Mouse (Mus musculus) heart, embryonic 13.5 days (tissue): ENCODE results near the gene Cps1. TPM values are rescaled to one million over a fixed set of nuclear protein-coding genes. Genes with fewer than 3 reads are reported as not detected.

Source experiments
- ATAC-seq: fragments of 200-750 bp; cut with Nextera tagmentation; 2 replicates; pipeline ENCODE4 v1.8.0; 2017; ENCODE audit warnings: moderate TSS enrichment; ENCODE audit not compliant: insufficient number of reproducible peaks, low FRiP score, low TSS enrichment; ENCODE audit errors: extremely low read depth
- H3K27ac ChIP-seq: fragments of 300-500 bp; sonication (generic); replicated peaks from 2 replicates; pipeline ENCODE4 v1.5.1; 2015; ENCODE audit warnings: moderate library complexity, mild to moderate bottlenecking, inconsistent platforms
- H3K27me3 ChIP-seq: fragments of 300-500 bp; sonication (generic); replicated peaks from 2 replicates; pipeline ENCODE4 v1.6.1; 2015; ENCODE audit warnings: mild to moderate bottlenecking, inconsistent platforms
- H3K36me3 ChIP-seq: fragments of 300-500 bp; sonication (generic); 2 replicates; pipeline ENCODE4 v1.6.1; 2015; ENCODE audit warnings: mild to moderate bottlenecking, inconsistent platforms
- H3K4me1 ChIP-seq: fragments of 300-500 bp; sonication (generic); 2 replicates; pipeline ENCODE4 v1.6.1; 2015; ENCODE audit warnings: inconsistent platforms
- H3K4me2 ChIP-seq: fragments of 300-500 bp; sonication (generic); 2 replicates; pipeline ENCODE4 v1.6.1; 2015; ENCODE audit warnings: inconsistent platforms, mild to moderate bottlenecking, moderate library complexity
- H3K4me3 ChIP-seq: fragments of 300-500 bp; sonication (generic); 2 replicates; pipeline ENCODE4 v1.5.1; 2015; ENCODE audit warnings: moderate library complexity, mild to moderate bottlenecking, inconsistent platforms
- H3K9ac ChIP-seq: fragments of 300-500 bp; sonication (generic); 2 replicates; pipeline ENCODE4 v1.6.1; 2015; ENCODE audit warnings: inconsistent platforms, mild to moderate bottlenecking, moderate library complexity
- H3K9me3 ChIP-seq: fragments of 300-500 bp; sonication (generic); 2 replicates; pipeline ENCODE4 v1.6.1; 2016; ENCODE audit warnings: inconsistent platforms
- WGBS: fragments of 180-500 bp; shearing (Covaris S2); methylation state at CpG from one replicate; pipeline ENCODE4 v1.1.7; 2015; ENCODE audit warnings: mixed read lengths; 5-methylcytosine and 5-hydroxymethylcytosine counted together
- polyA plus RNA-seq: library from polyadenylated mRNA; unstranded; fragments of >200 nt; fragmentation: Nextera tagmentation; extraction: Ambion mirVana; gene quantifications from 2 replicates; pipeline ENCODE4 v1.2.1, GENCODE M21; 2015

Cps1 gene
- 0.11 and 0.16 TPM in 2 replicates for polyA plus RNA-seq

GRCm38 (mm10) chr1:67122797-67123196 is at the start of gene Cps1:
Gene Cps1 (plus strand): TSS chr1:67123026.
- H3K9ac ChIP-seq = no peak within 1 kb of the TSS
- H3K27ac ChIP-seq = no peak within 1 kb of the TSS
- WGBS = 67% methylated on average over 3 of the region's 3 CpGs
- H3K27me3 ChIP-seq = no peaks in the 10 kb centered on the region
- ATAC-seq = no peak
- no peaks in the 10 kb centered on the region for H3K9me3 ChIP-seq
- H3K4me2 ChIP-seq = no peak within 1 kb of the TSS
- H3K4me3 ChIP-seq = no peak within 1 kb of the TSS
- no peaks in the 10 kb centered on the region for H3K36me3 ChIP-seq
- no peaks in the 10 kb centered on the region for H3K4me1 ChIP-seq

- no peaks in the 10 kb centered on the region for H3K4me1 ChIP-seq
- no peak overlapping the region for H3K4me2 ChIP-seq
- no peak for ATAC-seq
- no peak overlapping the region for H3K9ac ChIP-seq
- WGBS = 60% methylated on average over 2 of the region's 2 CpGs
- no peak overlapping the region for H3K27ac ChIP-seq
- H3K27me3 ChIP-seq = no peaks in the 10 kb centered on the region
- H3K9me3 ChIP-seq = no peaks in the 10 kb centered on the region
- no peak overlapping the region for H3K4me3 ChIP-seq
- no peaks in the 10 kb centered on the region for H3K36me3 ChIP-seq
These were observed 45.1 kb upstream of the Cps1 start for GRCm38 (mm10) chr1:67077739-67078138.

- H3K4me3 ChIP-seq = no peak overlapping the region
- no peak overlapping the region for H3K27ac ChIP-seq
- no peaks in the 10 kb centered on the region for H3K4me1 ChIP-seq
- H3K4me2 ChIP-seq = no peak overlapping the region
- no peaks in the 10 kb centered on the region for H3K27me3 ChIP-seq
- WGBS = 71% methylated on average over 2 of the region's 2 CpGs
- no peak for ATAC-seq
- no peak overlapping the region for H3K9ac ChIP-seq
- H3K36me3 ChIP-seq = no peaks in the 10 kb centered on the region
- H3K9me3 ChIP-seq = no peaks in the 10 kb centered on the region
These were observed 44.2 kb upstream of the Cps1 start for GRCm38 (mm10) chr1:67078666-67079065.

DNA sequence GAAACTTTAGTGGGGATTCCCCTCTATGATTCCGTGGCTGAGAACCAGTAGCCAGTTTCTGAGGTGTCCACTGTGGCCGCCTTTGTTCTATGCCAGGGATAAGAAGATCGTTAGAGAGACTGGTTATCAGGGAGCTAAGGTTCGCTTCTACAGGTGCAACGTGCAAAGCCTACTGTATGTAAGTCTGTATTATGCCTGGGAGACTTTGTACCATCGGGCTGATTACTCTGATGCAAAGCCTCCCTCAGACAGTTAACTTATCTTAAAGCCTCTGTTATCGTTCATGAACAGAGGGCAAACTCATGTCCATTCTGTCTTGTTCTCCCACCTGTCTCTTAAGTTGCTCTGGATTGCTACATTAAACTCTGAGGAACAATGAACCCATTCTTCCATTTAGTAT is 43.7 kb upstream of the Cps1 start:
- no peaks in the 10 kb centered on the region for H3K36me3 ChIP-seq
- no peaks in the 10 kb centered on the region for H3K27me3 ChIP-seq
- ATAC-seq = no peak
- H3K4me3 ChIP-seq = no peak overlapping the region
- H3K4me2 ChIP-seq = no peak overlapping the region
- H3K9ac ChIP-seq = no peak overlapping the region
- WGBS = 74% methylated on average over 7 of the region's 7 CpGs
- no peaks in the 10 kb centered on the region for H3K4me1 ChIP-seq
- no peak overlapping the region for H3K27ac ChIP-seq
- no peaks in the 10 kb centered on the region for H3K9me3 ChIP-seq

- H3K27ac ChIP-seq = no peak overlapping the region
- no peak overlapping the region for H3K4me2 ChIP-seq
- H3K27me3 ChIP-seq = no peaks in the 10 kb centered on the region
- no peak for ATAC-seq
- H3K9me3 ChIP-seq = 0 out of 2 replicates have a peak, but pooled peaks cover 4% of the 10 kb centered on the region
- whole genome bisulfite sequencing = 72% methylated on average over 1 of the region's 1 CpGs
- H3K4me1 ChIP-seq = peaks cover 7% of the 10 kb centered on the region
- H3K9ac ChIP-seq = no peak overlapping the region
- H3K4me3 ChIP-seq = no peak overlapping the region
- no peaks in the 10 kb centered on the region for H3K36me3 ChIP-seq
These were observed 30.4 kb upstream of the Cps1 start for GRCm38 (mm10) chr1:67092473-67092872.

- Histone ChIP-seq H3K36me3 (no peaks in the 10 kb centered on the region), H3K4me2 (no peak overlapping the region), H3K9ac (no peak overlapping the region), H3K4me3 (no peak overlapping the region), H3K4me1 (peaks cover 7% of the 10 kb centered on the region), H3K9me3 (0 out of 2 replicates have a peak, but pooled peaks cover 4% of the 10 kb centered on the region), H3K27me3 (no peaks in the 10 kb centered on the region), H3K27ac (no peak overlapping the region)
- WGBS = 74% methylated on average over 1 of the region's 1 CpGs
- no peak for ATAC-seq
These were observed 23.6 kb upstream of the Cps1 start for GRCm38 (mm10) chr1:67099215-67099614.

DNA sequence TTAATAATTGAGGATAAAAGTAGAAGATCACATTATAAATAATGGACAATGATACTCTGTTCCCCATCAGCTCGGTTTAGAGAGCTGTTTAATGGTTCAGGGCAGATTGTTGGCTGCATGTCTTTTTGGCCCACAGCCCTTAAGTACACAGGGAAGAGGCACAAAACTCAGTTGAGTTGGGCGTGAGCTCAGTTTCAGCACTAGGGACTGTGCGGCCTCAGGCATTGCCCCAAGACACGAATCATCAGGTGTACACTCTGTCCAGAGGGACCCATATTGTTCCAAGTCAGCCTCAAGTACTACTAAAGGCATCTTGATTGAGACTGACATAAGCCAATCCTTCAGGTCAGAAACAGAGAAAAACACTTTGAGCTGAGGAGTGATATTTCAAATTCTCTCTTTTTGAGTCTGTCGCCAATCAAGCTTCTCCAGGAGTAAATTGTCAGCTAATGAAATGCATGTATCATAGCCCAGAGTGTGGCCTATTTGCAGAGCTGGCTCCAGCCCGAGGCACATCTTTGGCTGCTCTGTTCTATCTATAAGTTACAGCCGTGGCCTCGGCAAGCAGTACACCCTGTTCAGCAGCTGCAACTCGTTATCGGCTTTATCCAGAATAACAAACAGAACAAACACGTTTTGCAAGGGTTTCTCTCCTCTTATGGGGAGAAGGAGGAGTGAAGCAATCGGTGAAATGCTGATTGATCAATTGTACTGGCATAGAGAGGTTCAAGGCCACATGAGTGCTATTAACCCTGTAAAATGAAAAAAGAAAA is 19.2 kb upstream of the Cps1 start:
- no peak overlapping the region for H3K4me3 ChIP-seq
- WGBS = 56% methylated on average over 12 of the region's 12 CpGs
- H3K9me3 ChIP-seq = no peaks in the 10 kb centered on the region
- H3K27me3 ChIP-seq = no peaks in the 10 kb centered on the region
- H3K27ac ChIP-seq = no peak overlapping the region
- no peak overlapping the region for H3K9ac ChIP-seq
- H3K36me3 ChIP-seq = no peaks in the 10 kb centered on the region
- no peaks in the 10 kb centered on the region for H3K4me1 ChIP-seq
- no peak overlapping the region for H3K4me2 ChIP-seq
- no peak for ATAC-seq

GRCm38 (mm10) chr1:67111621-67112298 is 11.1 kb upstream of the Cps1 start:
- Histone ChIP-seq H3K4me3 (no peak overlapping the region), H3K4me1 (no peaks in the 10 kb centered on the region), H3K27me3 (no peaks in the 10 kb centered on the region), H3K9ac (no peak overlapping the region), H3K9me3 (no peaks in the 10 kb centered on the region), H3K27ac (no peak overlapping the region), H3K4me2 (no peak overlapping the region), H3K36me3 (no peaks in the 10 kb centered on the region)
- 66% methylated on average over 3 of the region's 3 CpGs for WGBS
- no peak for ATAC-seq

DNA sequence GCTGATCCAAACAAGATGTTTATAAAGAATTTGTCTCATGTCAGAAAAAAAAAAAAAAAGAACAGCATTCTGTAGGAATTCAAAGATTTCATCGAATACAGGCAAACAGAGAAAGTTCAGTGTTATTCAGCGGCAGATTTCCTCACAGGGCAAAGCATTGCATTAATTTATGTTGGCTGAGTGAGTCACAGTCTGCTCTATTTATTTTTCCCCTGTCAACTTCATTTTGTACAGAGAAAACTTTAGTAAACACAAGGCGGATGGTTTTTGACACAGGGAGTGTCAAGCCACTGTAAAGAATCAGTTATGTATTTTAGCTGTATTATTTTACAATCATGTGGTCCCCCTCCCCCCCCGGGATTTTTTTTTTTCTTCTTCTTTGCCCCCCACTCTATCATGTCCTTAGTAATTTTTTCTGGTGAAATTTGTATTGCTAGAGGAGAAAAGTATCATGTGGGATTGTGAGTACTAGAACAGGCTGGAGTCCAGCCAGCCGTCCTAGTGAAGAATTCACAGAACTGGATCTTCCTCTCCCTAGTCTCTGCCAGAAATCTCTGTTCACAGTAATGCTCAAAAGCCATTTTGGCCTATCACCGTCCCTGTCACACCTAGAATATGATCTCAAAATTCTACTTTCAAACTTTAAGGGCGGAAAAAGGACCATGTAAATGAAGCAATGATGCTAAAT is 9.3 kb upstream of the Cps1 start:
- Histone ChIP-seq H3K27me3 (no peaks in the 10 kb centered on the region), H3K4me3 (no peak overlapping the region), H3K4me1 (no peaks in the 10 kb centered on the region), H3K4me2 (no peak overlapping the region), H3K9ac (no peak overlapping the region), H3K9me3 (no peaks in the 10 kb centered on the region), H3K27ac (no peak overlapping the region), H3K36me3 (no peaks in the 10 kb centered on the region)
- WGBS = 70% methylated on average over 7 of the region's 7 CpGs
- no peak for ATAC-seq

- H3K4me3 ChIP-seq = no peak overlapping the region
- ATAC-seq = no peak
- no peak overlapping the region for H3K9ac ChIP-seq
- H3K4me2 ChIP-seq = no peak overlapping the region
- no peaks in the 10 kb centered on the region for H3K27me3 ChIP-seq
- no peak overlapping the region for H3K27ac ChIP-seq
- no peaks in the 10 kb centered on the region for H3K4me1 ChIP-seq
- WGBS = 73% methylated on average over 8 of the region's 8 CpGs
- H3K36me3 ChIP-seq = no peaks in the 10 kb centered on the region
- H3K9me3 ChIP-seq = no peaks in the 10 kb centered on the region
These were observed 6.3 kb upstream of the Cps1 start for GRCm38 (mm10) chr1:67116571-67116970.

GRCm38 (mm10) chr1:67117778-67118177 is 5.0 kb upstream of the Cps1 start:
- Histone ChIP-seq H3K27ac (no peak overlapping the region), H3K27me3 (no peaks in the 10 kb centered on the region), H3K4me3 (no peak overlapping the region), H3K36me3 (no peaks in the 10 kb centered on the region), H3K4me1 (no peaks in the 10 kb centered on the region), H3K9me3 (no peaks in the 10 kb centered on the region), H3K9ac (no peak overlapping the region), H3K4me2 (no peak overlapping the region)
- ATAC-seq = no peak
- WGBS = 77% methylated on average over 6 of the region's 6 CpGs
